Mouse (Mus musculus) thymus, adult 2 months (tissue): ENCODE measurements around the gene Srrm1. TPM values are rescaled to one million over a fixed set of nuclear protein-coding genes. Genes with fewer than 3 reads are reported as not detected.

Source experiments
- DNase-seq: peaks from one replicate; pipeline ENCODE4 v3.0.0; 2021
- H3K27ac ChIP-seq: fragments of 200-500 bp; 2 replicates; pipeline ENCODE4 v1.5.1; 2012; ENCODE audit warnings: low read length, control low read depth; ENCODE audit not compliant: control insufficient read depth, insufficient read depth
- H3K27me3 ChIP-seq: fragments of 200-500 bp; 2 replicates; pipeline ENCODE4 v1.6.1; 2012; ENCODE audit warnings: mild to moderate bottlenecking, low read length, moderate library complexity, mixed read lengths; ENCODE audit not compliant: control insufficient read depth, insufficient read depth
- H3K36me3 ChIP-seq: fragments of 200-500 bp; 2 replicates; pipeline ENCODE4 v1.6.1; 2012; ENCODE audit warnings: mild to moderate bottlenecking, low read length, moderate library complexity; ENCODE audit not compliant: control insufficient read depth, insufficient read depth
- H3K4me1 ChIP-seq: fragments of 200-500 bp; replicated peaks from 2 replicates; pipeline ENCODE4 v1.6.1; 2012; ENCODE audit warnings: low read length; ENCODE audit not compliant: control insufficient read depth, insufficient read depth
- H3K4me3 ChIP-seq: fragments of 200-500 bp; 2 replicates; pipeline ENCODE4 v1.5.1; 2012; ENCODE audit warnings: mild to moderate bottlenecking, low read length, control low read depth, moderate library complexity; ENCODE audit not compliant: control insufficient read depth, insufficient read depth
- CTCF ChIP-seq: fragments of 200-500 bp; IDR thresholded peaks from 2 replicates; pipeline ENCODE4 v1.5.1; 2012; ENCODE audit warnings: mild to moderate bottlenecking, control low read depth, low read length, moderate library complexity, borderline replicate concordance; ENCODE audit not compliant: control insufficient read depth, poor library complexity, insufficient read depth; ENCODE audit errors: extremely low read depth
- POLR2A ChIP-seq: fragments of 200-500 bp; IDR thresholded peaks from 2 replicates; pipeline ENCODE4 v1.6.1; 2012; ENCODE audit warnings: mild to moderate bottlenecking, low read length, control low read depth, moderate library complexity; ENCODE audit not compliant: control insufficient read depth, poor library complexity, insufficient read depth; ENCODE audit errors: extremely low read depth
- WGBS: fragments of 180-500 bp; shearing (Covaris S2); methylation state at CpG from one replicate; pipeline ENCODE4 v1.1.7; 2018; 5-methylcytosine and 5-hydroxymethylcytosine counted together
- polyA plus RNA-seq: library from polyadenylated mRNA; depleted of rRNA; stranded (reverse); fragments of >200 nt; gene quantifications from 2 replicates; pipeline ENCODE4 v1.2.3, GENCODE M21; 2012

Gene Srrm1
- polyA plus RNA-seq, 1 experiment: 41.0 TPM

- H3K27ac ChIP-seq: no peak overlapping the region
Observed at GRCm38 (mm10) chr4:135291841-135292240, 61.3 kb downstream of the Srrm1 start.

GRCm38 (mm10) chr4:135291199-135291598 lies 61.9 kb downstream of the Srrm1 start:
- DNase-seq: no peak
- no peak overlapping the region for H3K27ac ChIP-seq

More at GRCm38 (mm10) chr4:135291841-135292240, 61.3 kb downstream of the Srrm1 start:
- WGBS: 83% methylated on average over 6 of the region's 6 CpGs
- Histone ChIP-seq H3K4me3 (no peak overlapping the region), H3K27me3 (no peaks in the 10 kb centered on the region), H3K36me3 (no peaks in the 10 kb centered on the region), H3K4me1 (peaks cover 9% of the 10 kb centered on the region)
- no peak for TF ChIP-seq POLR2A
- no peak for TF ChIP-seq CTCF
- no peak for DNase-seq

GRCm38 (mm10) chr4:135287975-135288374 lies 65.1 kb downstream of the Srrm1 start:
- TF ChIP-seq CTCF: no peak
- TF ChIP-seq POLR2A: no peak
- H3K27ac ChIP-seq: no peak overlapping the region
- H3K4me3 ChIP-seq: no peak overlapping the region
- peaks cover 13% of the 10 kb centered on the region for H3K4me1 ChIP-seq
- H3K36me3 ChIP-seq: no peaks in the 10 kb centered on the region
- DNase-seq: no peak
- WGBS: 92% methylated on average over 3 of the region's 3 CpGs
- H3K27me3 ChIP-seq: no peaks in the 10 kb centered on the region

More at GRCm38 (mm10) chr4:135291199-135291598, 61.9 kb downstream of the Srrm1 start:
- H3K36me3 ChIP-seq: no peaks in the 10 kb centered on the region
- H3K4me3 ChIP-seq: no peak overlapping the region
- peaks cover 13% of the 10 kb centered on the region for H3K4me1 ChIP-seq
- no peaks in the 10 kb centered on the region for H3K27me3 ChIP-seq
- TF ChIP-seq POLR2A (no peak), CTCF (no peak)
- WGBS: 92% methylated on average over 8 of the region's 8 CpGs

- DNase-seq: no peak
- Histone ChIP-seq H3K27ac (no peak overlapping the region), H3K4me1 (peaks cover 7% of the 10 kb centered on the region), H3K27me3 (no peaks in the 10 kb centered on the region), H3K36me3 (no peaks in the 10 kb centered on the region), H3K4me3 (no peak overlapping the region)
- TF ChIP-seq POLR2A: no peak
- TF ChIP-seq CTCF: no peak
- 37% methylated on average over 16 of the region's 16 CpGs for WGBS
Observed at GRCm38 (mm10) chr4:135286833-135287395, 66.2 kb downstream of the Srrm1 start.

- TF ChIP-seq POLR2A (no peak), CTCF (no peak)
- no peak overlapping the region for H3K27ac ChIP-seq
- 83% methylated on average over 12 of the region's 12 CpGs for WGBS
- DNase-seq: no peak
- H3K27me3 ChIP-seq: no peaks in the 10 kb centered on the region
- no peaks in the 10 kb centered on the region for H3K36me3 ChIP-seq
- no peak overlapping the region for H3K4me3 ChIP-seq
- H3K4me1 ChIP-seq: peaks cover 7% of the 10 kb centered on the region
Observed at GRCm38 (mm10) chr4:135286033-135286622, 67.0 kb downstream of the Srrm1 start.

- Histone ChIP-seq H3K4me1 (peaks cover 7% of the 10 kb centered on the region), H3K27ac (no peak overlapping the region), H3K27me3 (no peaks in the 10 kb centered on the region), H3K36me3 (no peaks in the 10 kb centered on the region), H3K4me3 (no peak overlapping the region)
- 94% methylated on average over 8 of the region's 8 CpGs for WGBS
- no peak for DNase-seq
- TF ChIP-seq CTCF (no peak), POLR2A (no peak)
Observed at GRCm38 (mm10) chr4:135285436-135285835, 67.7 kb downstream of the Srrm1 start.
